Mouse (Mus musculus): ENCODE measurements around the gene Wfikkn1.

Wfikkn1 gene

GRCm38 (mm10) chr17:25880196-25880910 lies at the start of gene Wfikkn1:
Gene Wfikkn1 (minus strand): TSS chr17:25880858.
- 34% methylated on average over 5 of the region's 5 CpGs for whole genome bisulfite sequencing

- 62% methylated on average over 2 of the region's 2 CpGs for WGBS
Measured at GRCm38 (mm10) chr17:25925348-25925747, 44.7 kb upstream of the Wfikkn1 start.

GRCm38 (mm10) chr17:25922120-25922519 lies 41.5 kb upstream of the Wfikkn1 start:
- 64% methylated on average over 5 of the region's 5 CpGs for WGBS

GRCm38 (mm10) chr17:25919786-25920642 lies 39.4 kb upstream of the Wfikkn1 start:
- under 1% methylated on average over 40 of the region's 40 CpGs for WGBS

- 1% methylated on average over 70 of the region's 78 CpGs for WGBS
Measured at GRCm38 (mm10) chr17:25919144-25919785, 38.6 kb upstream of the Wfikkn1 start, which contains the start of gene Rab40c. Gene Rab40c (minus strand): TSS chr17:25919727.

- WGBS = 46% methylated on average over 9 of the region's 9 CpGs
Measured at GRCm38 (mm10) chr17:25918037-25918750, 37.5 kb upstream of the Wfikkn1 start.

- 57% methylated on average over 8 of the region's 8 CpGs for WGBS
Measured at GRCm38 (mm10) chr17:25916931-25917647, 36.4 kb upstream of the Wfikkn1 start.

- 39% methylated on average over 4 of the region's 4 CpGs for WGBS
Measured at GRCm38 (mm10) chr17:25914295-25914694, 33.6 kb upstream of the Wfikkn1 start.

- WGBS = 24% methylated on average over 1 of the region's 1 CpGs
Measured at GRCm38 (mm10) chr17:25913877-25914275, 33.2 kb upstream of the Wfikkn1 start.

- WGBS = 39% methylated on average over 14 of the region's 14 CpGs
Measured at GRCm38 (mm10) chr17:25913186-25913876, 32.7 kb upstream of the Wfikkn1 start.

GRCm38 (mm10) chr17:25911816-25912215 lies 31.2 kb upstream of the Wfikkn1 start:
- 65% methylated on average over 4 of the region's 4 CpGs for WGBS

- WGBS = 49% methylated on average over 2 of the region's 2 CpGs
Measured at GRCm38 (mm10) chr17:25907640-25908039, 27.0 kb upstream of the Wfikkn1 start.

GRCm38 (mm10) chr17:25903061-25903460 lies 22.4 kb upstream of the Wfikkn1 start:
- WGBS = 78% methylated on average over 3 of the region's 3 CpGs

- WGBS = 89% methylated on average over 1 of the region's 1 CpGs
Measured at GRCm38 (mm10) chr17:25900193-25900592, 19.5 kb upstream of the Wfikkn1 start.

- WGBS = 71% methylated on average over 12 of the region's 12 CpGs
Measured at GRCm38 (mm10) chr17:25895891-25896290, 15.2 kb upstream of the Wfikkn1 start.

- WGBS = 50% methylated on average over 2 of the region's 2 CpGs
Measured at GRCm38 (mm10) chr17:25895415-25895814, 14.8 kb upstream of the Wfikkn1 start.

- WGBS = 40% methylated on average over 2 of the region's 2 CpGs
Measured at GRCm38 (mm10) chr17:25893975-25894617, 13.4 kb upstream of the Wfikkn1 start.

GRCm38 (mm10) chr17:25888837-25889236 lies 8.2 kb upstream of the Wfikkn1 start:
- WGBS = 30% methylated on average over 3 of the region's 3 CpGs

GRCm38 (mm10) chr17:25887467-25887866 lies 6.8 kb upstream of the Wfikkn1 start:
- 66% methylated on average over 10 of the region's 10 CpGs for WGBS

GRCm38 (mm10) chr17:25885636-25886035 lies 5.0 kb upstream of the Wfikkn1 start:
- WGBS = 50% methylated on average over 4 of the region's 4 CpGs

Measured in cerebral cortex, adult 2 months (tissue).